Mouse (Mus musculus) hindbrain, embryonic 14.5 days (tissue): ENCODE data around the gene Pbx3. TPM values are rescaled to one million over a fixed set of nuclear protein-coding genes. Genes with fewer than 3 reads are reported as not detected.

Experiments used
- ATAC-seq: fragments of 200-750 bp; cut with Nextera tagmentation; 2 replicates; pipeline ENCODE4 v1.8.0; 2017; ENCODE audit warnings: moderate number of reproducible peaks, mild to moderate bottlenecking, moderate TSS enrichment, moderate library complexity; ENCODE audit not compliant: low FRiP score
- DNase-seq: peaks from one replicate; pipeline ENCODE4 v3.0.0-alpha.2; 2015; ENCODE audit warnings: low spot score
- H3K27ac ChIP-seq: fragments of 300-500 bp; sonication (generic); 2 replicates; pipeline ENCODE4 v1.5.1; 2014; ENCODE audit warnings: mild to moderate bottlenecking, moderate library complexity
- H3K27me3 ChIP-seq: fragments of 300-500 bp; sonication (generic); 2 replicates; pipeline ENCODE4 v1.6.1; 2014; ENCODE audit warnings: mild to moderate bottlenecking, low read length, mixed read lengths; ENCODE audit not compliant: control insufficient read depth, insufficient read depth
- H3K36me3 ChIP-seq: fragments of 300-500 bp; sonication (generic); replicated peaks from 2 replicates; pipeline ENCODE4 v1.6.1; 2014; ENCODE audit not compliant: control insufficient read depth, insufficient read depth
- H3K4me1 ChIP-seq: fragments of 300-500 bp; sonication (generic); replicated peaks from 2 replicates; pipeline ENCODE4 v1.6.1; 2014; ENCODE audit warnings: antibody characterized with exemption, low read length, mixed read lengths; ENCODE audit not compliant: control insufficient read depth, insufficient read depth
- H3K4me2 ChIP-seq: fragments of 300-500 bp; sonication (generic); replicated peaks from 2 replicates; pipeline ENCODE4 v1.6.1; 2014; ENCODE audit warnings: mild to moderate bottlenecking, moderate library complexity
- H3K4me3 ChIP-seq: fragments of 300-500 bp; sonication (generic); replicated peaks from 2 replicates; pipeline ENCODE4 v1.5.1; 2014; ENCODE audit warnings: mild to moderate bottlenecking, low read length
- H3K9ac ChIP-seq: fragments of 300-500 bp; sonication (generic); 2 replicates; pipeline ENCODE4 v1.6.1; 2014
- H3K9me3 ChIP-seq: fragments of 300-500 bp; sonication (generic); 2 replicates; pipeline ENCODE4 v1.6.1; 2016; ENCODE audit warnings: low read length; ENCODE audit not compliant: control insufficient read depth
- WGBS: fragments of 180-500 bp; shearing (Covaris S2); extraction: QIAGEN DNeasy Blood & Tissue Kit; methylation state at CpG from one replicate; pipeline ENCODE4 v1.1.7; 2014; 5-methylcytosine and 5-hydroxymethylcytosine counted together
- polyA plus RNA-seq: library from polyadenylated mRNA; unstranded; fragments of >200 nt; fragmentation: Nextera tagmentation; extraction: Ambion mirVana; gene quantifications from 2 replicates; pipeline ENCODE4 v1.2.1, GENCODE M21; 2014

The Pbx3 gene
- polyA plus RNA-seq, 1 experiment from 2014 or later = 156 TPM

- Histone ChIP-seq H3K27me3 (no peaks in the 10 kb centered on the region), H3K9me3 (no peaks in the 10 kb centered on the region), H3K4me2 (no peak overlapping the region), H3K4me1 (no peaks in the 10 kb centered on the region), H3K36me3 (no peaks in the 10 kb centered on the region), H3K27ac (no peak overlapping the region), H3K9ac (no peak overlapping the region), H3K4me3 (no peak overlapping the region)
- 73% methylated on average over 12 of the region's 12 CpGs for WGBS
- DNase-seq (no peak), ATAC-seq (no peak)
These were observed 249.0 kb downstream of the Pbx3 start for GRCm38 (mm10) chr2:34123896-34124295.

Other genes starting within 250 kb of the Pbx3 start
- 100 and 101 TPM in 2 replicates for gene Mapkap1, start 33.6 kb upstream of the Pbx3 start, polyA plus RNA-seq